Mouse (Mus musculus) liver, embryonic 14.5 days (tissue): Measurements from ENCODE around the gene Polr1e.

Experiments used
- CTCF ChIP-seq: IDR thresholded peaks from 2 replicates; pipeline ENCODE4 v1.5.1; 2016; ENCODE audit warnings: antibody characterized with exemption, low read depth, control low read depth
- EP300 ChIP-seq: IDR thresholded peaks from 2 replicates; pipeline ENCODE4 v1.6.1; 2016; ENCODE audit warnings: antibody characterized with exemption, low read depth

DNA sequence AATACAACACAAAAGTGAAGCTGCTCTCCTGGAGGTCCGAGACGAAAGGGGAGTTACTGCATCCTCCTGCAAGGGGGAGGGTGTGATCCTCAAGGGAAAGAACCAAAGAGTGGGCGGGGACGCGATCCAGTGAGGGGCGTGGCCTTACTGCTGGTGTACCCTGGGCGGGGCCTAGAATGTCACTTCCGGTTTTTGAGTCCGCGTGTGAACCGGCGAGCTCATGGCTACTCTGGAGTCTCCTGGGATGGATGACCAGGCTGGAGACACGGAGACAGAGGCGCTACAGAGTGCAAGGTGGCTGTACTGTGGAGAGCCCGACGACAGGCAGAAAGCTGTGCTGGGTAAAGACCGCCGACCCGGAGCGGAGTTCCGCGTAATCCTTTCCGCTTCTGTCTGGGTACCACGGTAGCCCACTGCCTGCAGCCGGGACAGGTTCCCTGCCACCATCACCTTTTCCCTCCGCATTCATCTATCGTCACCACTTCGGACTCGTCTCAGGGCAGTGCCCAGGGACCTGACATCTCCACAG is at the start of gene Polr1e:
- TF ChIP-seq EP300: no peak
- TF ChIP-seq CTCF: no peak
